Mouse (Mus musculus): ENCODE measurements around the gene Cd53. TPM values are rescaled to one million over a fixed set of nuclear protein-coding genes. Genes with fewer than 3 reads are reported as not detected.

Gene Cd53
- total RNA-seq, 2 experiments from 2014 or later, result 8.6 to 9.0 TPM

GRCm38 (mm10) chr3:106722028-106722945, 67.7 kb downstream of the Cd53 start:
- peak; percentile 16 for TF ChIP-seq CTCF (IDR thresholded peaks at IDR 0.05)
- H3K4me3 ChIP-seq, result peak overlapping the region; percentile 65
- intact Hi-C loops (cut with DNase I), result no loop called here
- DNase-seq (ENCODE audit: extremely low spot score in 1 of 2, low spot score in 2 of 2), result peak; percentile 86 to 89
- peak overlapping the region; percentile 96 for H3K27ac ChIP-seq

GRCm38 (mm10) chr3:106721397-106722027, 68.4 kb downstream of the Cd53 start:
- H3K4me3 ChIP-seq, result peak overlapping the region; percentile 65
- no peak for TF ChIP-seq CTCF (IDR thresholded peaks at IDR 0.05)
- peak; percentile 91 to 94 for DNase-seq (ENCODE audit: extremely low spot score in 1 of 2, low spot score in 2 of 2)
- intact Hi-C loops (cut with DNase I), result loop anchor here (1.0 kb wide), 2 partner anchors 37 to 174 kb away; partner anchors contain the start of genes Cept1, Dram2 and Lrif1
- peak overlapping the region; percentile 96 for H3K27ac ChIP-seq

Other genes with a start within 250 kb of the Cd53 start
- gene Dram2, start 242.4 kb downstream of the Cd53 start, total RNA-seq (2021), result 10 to 100 TPM; 28.4 to 33.3 TPM
- gene Cept1, start 242.3 kb downstream of the Cd53 start, total RNA-seq (2021), result 10 to 100 TPM; 45.9 to 52.6 TPM
- gene Lrif1, start 105.2 kb downstream of the Cd53 start, total RNA-seq (2021), result 10 to 100 TPM; 19.2 to 21.4 TPM
- gene Olfr266, start 36.1 kb upstream of the Cd53 start, total RNA-seq (2021), result not detected
- 10 to 100 TPM; 34.9 to 35.3 TPM for gene Kcna3, start 246.0 kb upstream of the Cd53 start, total RNA-seq (2021)